Mouse (Mus musculus) adrenal gland, postnatal 10 days (tissue): ENCODE measurements around the gene Recql5. TPM values are rescaled to one million over a fixed set of nuclear protein-coding genes. Genes with fewer than 3 reads are reported as not detected.

Experiments used
- DNase-seq: peaks from one replicate; pipeline ENCODE4 v3.0.0; 2021; ENCODE audit warnings: mixed read lengths
- total RNA-seq, 2 experiments: library from RNA; stranded (reverse); gene quantifications; 2 replicates each; pipeline ENCODE4 v1.2.3; 2021

Gene Recql5
- total RNA-seq, 2 experiments from 2014 or later, result 17.8 to 24.5 TPM

DNA sequence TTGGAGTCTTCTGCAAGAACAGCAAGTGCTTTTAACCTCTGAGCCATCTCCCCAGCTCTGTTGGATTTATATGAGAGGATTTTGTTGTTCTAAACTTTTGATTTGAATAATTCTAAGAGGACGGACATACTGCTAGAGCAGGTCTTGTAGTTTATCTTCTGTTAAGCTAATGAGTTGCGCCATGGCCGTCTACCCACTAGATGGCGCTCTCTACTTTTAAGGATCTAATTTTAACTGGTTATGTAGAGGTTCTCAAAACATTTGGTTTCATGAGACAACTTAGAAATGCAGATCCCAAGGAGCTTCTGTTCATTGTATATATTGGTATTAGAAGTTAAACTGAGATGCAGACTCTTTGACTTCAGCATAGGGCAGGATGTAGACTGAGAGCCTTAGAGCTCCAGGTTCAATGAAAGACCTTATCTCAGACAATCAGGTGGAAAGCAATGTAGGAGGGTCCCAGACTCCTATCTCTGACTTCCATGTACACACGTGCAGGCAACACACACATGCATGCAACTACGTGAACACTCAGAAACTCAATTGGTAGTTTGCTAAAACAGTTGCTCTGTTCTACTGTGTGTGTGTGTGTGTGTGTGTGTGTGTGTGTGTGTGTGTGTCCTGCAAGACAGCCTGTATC lies 6.5 kb upstream of the Recql5 start:
- DNase-seq, result peak; percentile 74

DNA sequence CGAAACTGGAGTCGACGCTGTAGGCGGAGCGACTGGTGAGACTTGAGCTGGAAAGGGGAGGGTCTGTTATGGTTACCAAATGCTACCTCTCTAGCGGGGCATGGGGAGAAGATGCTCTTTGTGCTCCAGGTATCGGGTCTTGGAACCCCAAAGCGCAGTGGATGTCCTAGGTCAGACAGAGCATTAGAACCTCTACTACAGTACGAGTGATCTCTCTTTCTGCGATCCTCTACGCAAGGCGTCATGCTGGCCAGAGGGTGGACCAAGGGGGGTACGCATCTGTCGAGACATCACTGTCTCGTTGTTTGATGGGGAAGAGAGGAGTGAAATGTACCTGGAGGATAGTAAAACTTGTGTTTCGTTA lies 452 bp upstream of the Recql5 start:
- DNase-seq, result no peak

DNA sequence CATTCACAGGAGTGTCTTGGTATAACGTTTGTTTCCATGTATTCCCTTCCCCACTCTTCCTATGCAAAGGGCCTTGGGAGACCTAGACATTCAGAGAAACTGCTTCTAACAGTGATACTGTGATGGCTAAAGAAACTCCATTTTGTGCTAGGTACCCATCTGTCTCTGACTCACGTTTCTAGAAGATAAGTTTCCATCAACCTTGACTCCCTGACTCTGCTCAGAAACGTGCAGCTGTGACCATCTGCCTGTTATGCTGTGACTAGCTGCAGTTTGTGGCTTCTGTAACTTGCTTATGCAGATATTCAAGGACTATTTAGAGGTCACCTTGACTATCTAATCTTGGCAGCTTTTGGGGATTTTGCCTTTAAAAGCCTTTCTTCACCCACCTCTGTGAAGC lies 2.0 kb downstream of the Recql5 start:
- no peak for DNase-seq

DNA sequence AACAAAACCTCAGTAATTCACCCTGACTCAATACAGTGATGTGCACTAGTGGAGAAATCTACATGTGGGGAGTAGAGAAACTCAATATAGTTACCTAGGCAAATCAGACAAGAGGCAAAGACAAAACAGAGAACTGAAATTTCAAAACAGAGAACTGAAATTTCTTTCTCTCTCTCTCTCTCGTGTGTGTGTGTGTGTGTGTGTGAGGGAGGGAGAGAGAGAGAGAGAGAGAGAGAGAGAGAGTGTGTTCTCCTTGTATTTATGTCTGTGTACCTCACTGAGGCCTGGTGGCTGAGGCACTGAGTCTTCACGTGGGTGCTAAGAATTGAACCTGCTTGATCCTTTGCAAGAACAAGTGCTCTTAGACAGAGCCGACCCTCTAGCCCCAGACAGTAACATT lies 3.5 kb downstream of the Recql5 start:
- DNase-seq, result no peak

DNA sequence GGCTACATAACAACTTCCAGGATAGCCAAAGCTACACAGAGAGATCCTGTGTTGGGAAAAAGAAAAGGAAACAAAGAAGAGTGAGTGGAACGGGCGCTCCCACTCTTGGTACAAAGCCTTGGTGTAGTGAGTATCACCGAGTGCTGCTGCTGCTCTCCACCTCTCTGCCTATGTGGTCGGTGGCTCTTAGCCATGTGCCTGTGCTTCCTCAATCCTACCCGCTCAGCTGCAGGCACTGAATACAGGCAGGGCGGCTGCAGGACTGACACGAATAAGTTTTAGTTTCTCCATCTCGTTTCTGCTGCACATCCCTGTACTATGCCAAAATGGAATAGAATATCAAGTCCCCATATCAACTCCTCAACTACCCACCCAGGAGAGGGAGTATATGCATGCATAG lies 4.2 kb downstream of the Recql5 start:
- no peak for DNase-seq

DNA sequence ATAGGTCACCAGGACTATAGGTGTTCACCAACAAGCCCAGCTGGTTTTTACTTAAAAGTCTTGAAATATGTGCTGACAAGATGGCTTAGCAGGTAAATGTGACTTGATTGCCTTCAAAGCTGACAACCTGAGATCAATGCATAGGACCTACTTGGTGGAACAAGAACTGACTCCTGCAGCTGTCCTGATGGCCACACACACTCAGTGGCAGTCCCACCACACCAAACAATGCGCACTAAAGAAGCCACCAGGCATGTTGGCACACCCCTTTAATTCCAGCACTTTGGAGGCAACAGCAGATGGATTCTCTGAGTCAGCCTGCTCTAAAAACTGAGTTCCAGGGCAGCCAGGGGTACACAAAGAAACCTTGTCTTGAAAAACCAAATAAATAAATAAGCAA lies 11.3 kb downstream of the Recql5 start:
- DNase-seq, result no peak

DNA sequence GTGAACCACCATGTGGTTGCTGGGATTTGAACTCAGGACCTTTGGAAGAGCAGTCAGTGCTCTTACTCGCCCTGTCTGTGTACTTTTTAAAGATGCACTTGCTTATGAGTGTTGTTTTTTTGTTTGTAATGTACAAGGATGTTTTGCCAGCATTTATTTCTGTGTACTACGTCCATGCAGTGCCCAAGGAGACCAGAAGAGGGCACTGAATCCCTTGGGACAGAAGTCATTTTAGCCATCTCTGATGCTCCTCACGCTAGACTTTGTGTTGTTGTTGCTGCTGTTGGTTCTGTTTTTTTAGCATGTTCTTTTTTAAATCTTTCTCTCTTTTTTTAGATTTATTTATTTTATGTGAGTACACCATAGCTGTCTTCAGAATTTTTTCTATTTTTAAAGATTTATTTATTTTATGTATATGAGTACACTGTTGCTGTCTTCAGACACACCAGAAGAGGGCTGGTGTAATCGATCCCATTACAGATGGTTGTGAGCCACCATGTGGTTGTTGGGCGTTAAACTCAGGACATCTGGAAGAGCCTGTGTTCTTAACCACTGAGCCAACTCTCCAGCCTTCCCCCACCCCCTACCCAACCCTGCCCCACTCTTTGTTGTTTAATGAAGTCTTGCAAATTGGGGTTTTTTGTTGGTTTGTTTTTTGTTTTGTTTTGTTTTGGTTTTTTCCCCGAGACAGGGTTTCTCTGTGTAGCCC lies 13.0 kb downstream of the Recql5 start:
- DNase-seq, result peak; percentile 69

DNA sequence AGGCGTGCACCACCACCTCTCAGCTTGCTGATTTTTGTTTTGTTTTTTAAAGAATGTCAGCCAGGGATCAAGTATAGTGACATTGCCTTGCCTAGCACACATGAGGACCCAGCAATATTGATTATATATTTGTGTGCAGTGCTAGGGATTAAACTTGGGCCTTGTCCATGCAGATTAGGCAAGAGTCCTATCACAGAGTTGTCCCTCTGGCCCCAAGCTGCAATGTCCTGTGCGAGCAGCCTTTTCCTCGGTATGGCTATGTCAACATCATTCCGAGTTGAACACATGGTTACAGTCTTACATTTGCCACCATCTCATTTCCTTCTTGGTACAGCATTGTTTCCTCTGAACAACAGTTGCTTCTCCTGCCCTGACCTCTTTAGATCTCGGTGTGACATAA lies 14.2 kb downstream of the Recql5 start:
- DNase-seq, result no peak

DNA sequence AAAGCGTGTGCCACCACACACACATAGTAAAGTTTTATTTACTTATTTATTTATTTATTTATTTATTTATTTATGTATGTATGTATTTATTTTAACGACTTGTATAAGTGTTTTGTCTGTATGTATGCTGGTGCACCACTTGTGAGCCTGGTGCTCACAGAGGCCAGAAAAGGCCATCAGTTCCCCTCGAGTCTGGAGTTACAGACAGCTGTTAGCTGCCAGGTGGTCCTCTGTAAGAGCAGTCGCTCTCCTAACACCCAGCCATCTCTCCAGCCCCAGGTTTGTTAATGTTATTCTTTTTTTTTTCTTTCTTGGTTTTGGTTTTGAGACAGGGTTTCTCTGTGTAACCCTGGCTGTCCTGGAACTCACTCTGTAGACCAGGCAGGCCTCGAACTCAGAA lies 14.6 kb downstream of the Recql5 start:
- DNase-seq, result no peak

DNA sequence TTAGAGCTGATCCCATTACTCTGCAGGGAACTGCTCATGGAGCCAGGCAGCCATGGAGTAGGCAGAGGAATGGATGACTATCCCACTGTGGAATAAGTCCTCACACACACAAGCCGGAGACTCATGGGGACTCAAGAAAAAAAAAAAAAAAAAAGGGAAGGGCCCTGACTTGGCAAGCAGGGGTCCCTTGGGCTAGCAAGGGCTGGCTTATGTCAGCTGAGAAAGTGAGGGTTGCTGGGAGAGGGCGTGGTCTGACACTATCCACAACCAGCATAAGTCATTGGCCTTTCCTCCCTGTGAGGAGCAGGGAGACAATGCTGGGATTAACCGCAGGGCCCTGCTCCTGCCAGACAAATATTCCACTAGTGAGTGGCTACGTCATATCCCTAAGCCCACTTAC lies 16.7 kb downstream of the Recql5 start:
- DNase-seq, result no peak

DNA sequence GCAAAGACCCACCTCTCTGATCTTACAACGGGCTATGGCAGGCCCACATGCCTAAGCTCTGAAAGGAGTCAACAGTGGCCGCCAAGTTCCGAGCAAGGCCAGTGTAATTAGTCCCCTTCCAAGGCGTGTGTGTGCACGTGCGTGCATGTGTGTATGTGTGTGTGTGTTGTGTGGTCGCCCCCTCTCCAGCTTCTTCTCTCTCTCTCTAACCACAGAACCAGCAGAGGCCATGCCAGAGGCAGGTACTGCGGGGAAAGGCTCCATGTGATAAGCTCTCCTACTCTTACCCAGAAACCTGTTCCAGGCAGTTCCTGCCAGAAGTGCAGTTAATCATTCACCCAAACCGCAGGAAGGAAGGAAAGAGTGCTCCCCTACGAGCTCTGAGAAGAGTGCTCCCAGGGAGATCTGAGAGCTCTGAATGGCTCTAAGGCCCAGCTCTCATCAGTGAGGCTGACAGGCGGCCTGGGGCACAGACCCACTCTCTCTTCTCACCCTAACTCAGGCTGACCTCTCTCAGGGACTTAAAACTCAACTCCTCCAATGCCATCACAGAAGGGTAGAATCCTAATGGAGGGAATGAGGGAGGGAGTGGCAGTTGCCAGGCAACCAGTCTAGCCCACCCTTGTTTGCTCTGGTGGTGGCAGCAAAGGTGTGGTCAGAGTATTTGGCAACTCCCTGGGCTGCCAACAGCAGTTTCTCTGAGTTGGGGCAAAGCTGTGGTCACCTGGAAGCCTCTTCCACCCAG lies 21.5 kb downstream of the Recql5 start, which contains the start of gene Smim6:
Gene Smim6, plus strand, starts transcription at position 386 of the 745 bp plus-strand sequence.
- DNase-seq, result no peak

DNA sequence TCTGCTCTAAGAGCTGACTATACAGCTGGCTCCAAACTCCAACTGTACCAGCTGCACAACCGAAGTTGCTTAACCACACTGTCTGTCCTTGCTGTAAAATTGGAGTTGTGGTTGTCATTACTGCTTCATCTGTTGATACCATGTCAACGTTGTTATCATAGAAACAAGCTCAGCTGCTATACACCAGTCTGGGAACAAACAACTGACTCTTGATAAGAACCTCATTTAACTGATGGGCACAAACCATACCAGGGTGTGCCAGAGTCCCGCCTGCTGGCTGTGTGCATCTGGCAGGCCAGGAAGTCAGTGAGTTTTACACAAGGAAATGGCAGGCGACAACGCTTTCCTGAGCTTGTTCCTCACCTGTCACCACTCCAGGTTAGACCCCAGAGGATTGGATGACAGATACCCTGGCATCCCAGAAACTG lies 22.1 kb downstream of the Recql5 start:
- no peak for DNase-seq

DNA sequence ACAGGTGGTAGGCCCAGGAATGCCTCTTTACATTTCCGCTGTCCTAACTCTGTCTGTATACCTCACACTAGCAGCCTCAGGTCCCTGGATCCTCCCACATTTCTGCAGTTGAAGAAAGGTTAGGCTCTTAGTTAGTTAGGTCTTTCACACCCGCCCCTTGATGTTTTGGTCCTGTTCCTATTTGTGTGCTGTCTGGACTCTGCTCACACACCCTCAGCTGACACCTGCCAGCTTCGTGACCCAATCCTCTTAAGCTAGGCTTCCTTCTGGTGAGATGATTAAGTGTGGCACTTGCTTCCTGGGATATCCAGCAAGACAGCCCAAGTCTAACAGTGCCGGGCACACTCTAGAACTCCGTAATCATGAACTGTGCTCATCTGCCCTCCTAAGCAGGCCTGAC lies 26.8 kb downstream of the Recql5 start:
- no peak for DNase-seq

DNA sequence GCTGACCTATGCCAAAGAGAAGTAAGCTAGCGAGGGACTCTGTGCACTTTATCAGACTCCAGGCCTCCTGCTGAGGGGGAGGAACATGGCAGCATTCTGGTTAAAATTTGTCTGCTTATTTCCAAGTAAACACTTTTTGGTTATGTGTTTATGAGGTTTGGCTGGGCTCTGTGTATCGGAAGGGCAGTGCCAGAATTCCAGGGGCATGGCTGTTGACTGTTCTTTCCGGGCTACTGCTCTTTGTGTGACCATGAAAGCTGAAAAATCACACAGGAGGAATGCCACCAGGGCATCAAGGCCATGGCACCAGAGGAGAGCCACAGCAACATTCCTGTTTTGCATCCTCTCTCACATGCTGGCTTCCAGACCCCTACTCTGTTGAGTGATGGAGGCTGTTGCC lies 27.2 kb downstream of the Recql5 start:
- DNase-seq, result peak; percentile 38

DNA sequence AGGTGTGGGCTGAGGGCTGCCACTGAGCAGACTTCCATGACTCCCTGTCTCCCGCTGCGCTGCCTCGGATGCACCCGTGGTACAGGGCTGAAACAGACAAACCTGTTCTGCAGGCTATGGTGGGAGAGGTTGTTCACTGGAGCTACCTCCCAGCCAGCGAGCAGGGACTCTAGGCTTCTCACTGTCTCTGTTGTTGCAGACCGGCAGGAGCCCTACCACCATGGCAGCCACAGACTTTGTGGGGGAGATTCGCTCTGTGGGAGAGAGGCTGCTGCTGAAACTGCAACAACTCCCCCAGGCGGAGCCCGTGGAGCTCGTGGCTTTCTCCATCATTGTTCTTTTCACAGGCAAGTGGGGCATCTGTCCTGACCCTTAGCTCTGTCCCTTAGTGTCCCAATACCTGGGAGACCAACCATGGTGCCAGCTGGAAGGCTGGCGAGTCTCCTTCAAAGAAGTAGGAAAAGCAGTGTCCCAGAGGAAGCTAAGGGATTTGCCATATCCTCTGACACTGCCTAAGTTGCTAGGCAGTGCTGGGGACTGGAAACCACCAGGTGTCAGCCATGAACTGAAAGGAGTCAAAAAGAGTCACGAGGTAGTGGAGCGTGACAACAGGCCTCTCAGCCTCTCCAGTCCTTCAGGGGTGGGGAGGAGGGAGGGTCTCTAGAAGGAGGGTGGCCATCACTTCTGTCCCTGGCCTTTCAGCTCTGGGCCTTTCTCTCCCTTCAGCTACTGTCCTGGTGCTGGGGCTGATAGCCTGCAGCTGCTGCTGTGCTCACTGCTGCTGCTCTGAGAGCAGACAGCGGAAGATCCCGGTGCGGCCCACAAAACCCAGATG lies 28.1 kb downstream of the Recql5 start:
- peak; percentile 61 for DNase-seq

DNA sequence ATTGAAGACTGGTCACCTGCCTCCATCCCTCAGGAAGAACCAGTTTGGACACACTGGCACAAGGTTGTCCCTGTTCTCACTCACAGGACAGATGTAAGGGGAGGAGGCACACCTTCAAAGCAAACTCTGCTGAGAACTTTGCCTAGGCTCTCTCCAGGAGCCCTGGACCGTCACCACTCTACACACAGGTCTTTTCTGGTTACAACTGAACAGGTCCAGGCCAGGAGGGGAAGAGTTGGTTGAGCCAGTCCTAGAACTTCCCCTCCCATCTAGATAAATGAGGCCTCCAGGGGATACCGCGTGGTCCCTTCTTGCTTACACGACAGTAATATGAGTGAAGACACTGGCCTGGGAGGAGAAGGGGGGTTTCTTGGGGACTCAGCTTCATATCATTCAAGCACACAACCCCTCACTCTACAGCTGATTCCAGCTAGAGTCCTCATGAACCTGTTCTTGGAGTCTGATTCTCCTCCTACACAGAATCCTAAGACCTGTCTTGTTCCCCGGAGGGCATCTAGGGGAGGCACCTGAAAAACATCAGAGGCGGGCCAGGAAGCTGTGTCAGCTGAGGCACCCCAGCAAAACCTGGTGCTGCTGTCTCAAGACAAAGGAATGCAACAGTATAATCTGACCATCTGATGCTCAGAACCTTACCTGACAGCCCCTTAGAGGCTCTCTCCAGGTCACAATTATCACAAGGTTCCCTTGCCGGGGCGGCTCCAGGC lies 28.9 kb downstream of the Recql5 start:
- no peak for DNase-seq

DNA sequence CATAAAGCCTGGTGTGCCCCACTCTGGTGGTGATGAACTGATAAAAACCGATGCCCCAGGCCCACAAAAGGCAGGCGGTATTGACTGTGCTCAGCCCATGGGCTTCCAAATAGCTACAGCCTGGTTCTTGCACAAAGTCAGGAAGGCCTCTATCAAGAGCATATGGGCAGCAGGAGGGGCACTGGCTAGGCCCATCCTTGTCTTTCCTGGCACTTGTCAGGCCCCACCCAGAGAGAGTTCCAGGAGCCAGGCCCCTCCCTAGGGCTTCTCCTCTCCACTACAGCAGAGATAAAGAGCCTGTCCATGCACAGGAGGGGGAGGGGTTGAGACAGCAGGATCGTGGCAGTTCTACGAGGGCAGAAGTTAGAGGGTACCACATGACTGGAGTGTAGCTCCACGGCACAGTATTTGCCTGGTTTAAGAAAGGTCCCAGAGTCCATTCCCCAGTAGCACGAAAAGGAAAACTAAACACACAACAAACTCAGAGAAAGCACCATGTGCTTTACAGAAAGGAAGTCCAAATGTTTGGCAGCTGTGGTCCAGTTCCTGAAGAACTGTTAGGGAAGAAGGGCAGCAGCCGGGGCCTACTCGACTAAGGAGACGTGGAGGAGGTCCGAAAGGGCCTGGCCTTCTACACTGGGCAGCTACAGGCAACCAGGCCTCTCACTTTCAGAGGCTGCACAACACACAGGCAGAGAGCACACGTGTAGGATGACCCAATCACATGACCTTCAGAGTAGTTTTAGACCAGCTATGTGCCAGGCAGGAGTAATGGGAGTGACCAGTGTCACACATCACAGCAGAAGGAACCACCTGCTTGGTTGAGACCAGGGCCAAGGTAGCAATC lies 29.7 kb downstream of the Recql5 start:
- DNase-seq, result peak; percentile 31

DNA sequence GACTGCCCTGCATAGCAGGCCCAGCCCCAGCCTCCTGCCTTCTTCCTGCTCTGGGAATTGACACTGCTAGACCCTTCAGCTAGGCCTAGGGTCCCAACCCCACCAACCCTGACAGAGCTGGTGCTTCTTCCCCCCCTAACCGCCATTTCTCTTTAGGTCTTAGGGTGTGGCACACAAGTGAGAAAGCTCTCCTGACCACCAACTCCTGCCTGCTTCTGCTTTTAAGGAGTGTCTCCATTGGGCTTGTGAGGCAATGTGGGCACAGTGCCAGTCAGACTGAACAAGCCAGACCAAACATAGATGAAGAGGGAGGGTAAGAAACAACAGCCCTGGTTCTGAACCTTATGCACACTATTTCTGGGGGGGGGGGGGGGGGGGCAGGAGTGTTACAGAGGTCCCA lies 30.4 kb downstream of the Recql5 start:
- DNase-seq, result peak; percentile 65

DNA sequence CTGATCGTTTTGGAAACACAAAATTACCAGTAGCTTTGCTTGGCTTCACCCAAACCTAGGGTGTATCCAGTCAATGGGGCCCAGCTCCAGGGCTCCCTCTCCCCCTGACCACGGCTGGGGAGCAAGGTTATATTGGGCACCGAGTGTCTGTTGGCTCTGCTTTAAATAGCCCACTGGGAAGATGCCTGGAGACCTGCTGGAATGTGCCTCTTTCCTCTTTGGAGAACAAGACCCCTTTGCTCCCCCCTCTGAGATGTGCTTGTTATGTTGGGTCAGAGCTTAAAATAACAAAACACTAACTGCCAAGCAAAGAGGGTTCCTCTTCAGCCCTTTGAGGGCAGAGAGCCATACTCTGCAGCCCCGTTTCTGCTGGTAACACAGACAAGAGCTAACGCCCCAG lies 31.1 kb downstream of the Recql5 start:
- DNase-seq, result no peak

DNA sequence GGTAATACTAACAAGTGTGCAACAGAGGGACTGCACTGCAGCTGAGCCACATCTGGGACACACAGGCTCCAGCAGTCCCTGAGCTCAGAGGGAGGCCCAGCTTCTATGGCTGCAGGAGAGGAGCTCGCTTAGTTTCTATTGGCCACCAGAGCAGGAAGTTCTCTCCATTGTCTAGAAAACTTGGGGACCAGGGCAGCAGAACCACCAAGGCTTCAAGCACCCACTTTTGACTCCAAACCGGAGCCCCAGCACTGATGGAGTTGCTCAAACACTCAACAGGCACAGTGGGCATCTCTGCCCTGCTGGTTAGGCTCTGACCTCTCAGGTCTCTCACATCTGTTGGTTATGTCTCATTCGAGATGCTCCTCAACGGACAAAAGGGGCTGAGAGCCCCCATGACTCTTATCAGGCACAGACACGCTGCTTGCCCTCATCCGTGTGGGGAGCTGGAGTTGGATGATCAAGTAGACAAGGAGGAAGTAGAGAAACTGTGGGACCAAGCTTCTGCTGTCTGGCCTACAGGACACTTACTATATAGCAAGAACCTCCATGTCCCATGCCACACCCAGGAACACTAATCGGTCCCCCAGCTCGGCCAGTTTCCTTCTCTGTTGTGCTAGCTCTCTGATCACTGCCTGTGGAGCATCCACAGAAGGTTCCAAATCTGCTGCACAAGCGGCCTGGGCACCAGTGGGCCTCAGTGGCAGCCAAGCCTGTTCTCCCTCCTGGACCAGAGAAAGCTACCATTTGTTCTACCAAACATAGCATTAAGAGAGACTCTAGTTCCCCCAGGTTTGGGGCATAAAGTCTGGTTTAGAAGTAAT lies 31.7 kb downstream of the Recql5 start:
- no peak for DNase-seq
